Comparison of ENCODE assay signal across 7 mouse cellular contexts in genomic region chr17:86802351-86802985, GRCm38 (mm10). TPM values are rescaled to one million over a fixed set of nuclear protein-coding genes. Genes with fewer than 3 reads are reported as not detected.
DNase-seq lines count a peak whose midpoint lies in the region; ATAC-seq and TF ChIP-seq lines count a peak whose summit lies in the region.

No protein-coding gene starts in this region.

- no peak for ATAC-seq in liver, postnatal 0 days

- H3K9ac ChIP-seq in liver, postnatal 0 days (replicated peaks), result no peak overlapping the region

- TF ChIP-seq POLR2A in embryonic fibroblast, embryonic 13.5 days (IDR thresholded peaks at IDR 0.05; ENCODE audit: low read depth, low read length), result no peak

- WGBS in liver, postnatal 0 days (ENCODE audit: insufficient replicate concordance), result 50% methylated on average over 9 of the region's 9 CpGs

- H3K4me3 ChIP-seq in liver, postnatal 0 days (ENCODE audit: low read depth, low read length), result no peak overlapping the region
- H3K4me3 ChIP-seq in embryonic fibroblast, embryonic 13.5 days (ENCODE audit: insufficient read depth, low read length), result no peak overlapping the region
- peak overlapping the region; percentile 10 for H3K4me3 ChIP-seq in megakaryocyte, embryonic 14.5 days (replicated peaks)

- TF ChIP-seq EP300 in liver, postnatal 0 days (IDR thresholded peaks at IDR 0.05; ENCODE audit: low read depth), result no peak

- intact Hi-C loops in left cerebral cortex, postnatal 25 days (cut with DNase I), result no loop called here

- H3K27me3 ChIP-seq in liver, postnatal 0 days (ENCODE audit: insufficient read depth, low read length), result no peaks in the 10 kb centered on the region
- H3K27me3 ChIP-seq in megakaryocyte, embryonic 14.5 days (replicated peaks), result peaks cover 51% of the 10 kb centered on the region

- TF ChIP-seq CTCF in liver, postnatal 0 days (IDR thresholded peaks at IDR 0.05; ENCODE audit: low read depth), result peak; percentile 43
- TF ChIP-seq CTCF in embryonic fibroblast, embryonic 13.5 days (IDR thresholded peaks at IDR 0.05; ENCODE audit: borderline replicate concordance, insufficient read depth, low read length), result peak; percentile 48; the same call in 1 of the 2 replicates

- peak overlapping the region; percentile 51 for H3K27ac ChIP-seq in liver, postnatal 0 days (ENCODE audit: low read depth)
- no peak overlapping the region for H3K27ac ChIP-seq in embryonic fibroblast, embryonic 13.5 days (ENCODE audit: insufficient read depth, low read length)

- H3K9me3 ChIP-seq in liver, postnatal 0 days (ENCODE audit: low read length), result no peaks in the 10 kb centered on the region
- H3K9me3 ChIP-seq in megakaryocyte, embryonic 14.5 days, result no peaks in the 10 kb centered on the region

- no peak for DNase-seq in liver, postnatal 0 days
- DNase-seq in liver, result no peak
- peak; percentile 58 for DNase-seq in kidney, adult 11 months
- DNase-seq in ovary, postnatal 36 days (ENCODE audit: low spot score), result no peak
- no peak for DNase-seq in left cerebral cortex, postnatal 25 days (ENCODE audit: low spot score in 2 of 2)

- H3K36me3 ChIP-seq in liver, postnatal 0 days (replicated peaks; ENCODE audit: insufficient read depth, low read length), result peaks cover 18% of the 10 kb centered on the region; the same call in 1 of the 2 replicates
- no peaks in the 10 kb centered on the region for H3K36me3 ChIP-seq in megakaryocyte, embryonic 14.5 days (replicated peaks; ENCODE audit: low read length)

- no peak overlapping the region for H3K4me2 ChIP-seq in liver, postnatal 0 days (ENCODE audit: low read depth, low read length)

- 0 out of 2 replicates have a peak, but pooled peaks cover 2% of the 10 kb centered on the region for H3K4me1 ChIP-seq in liver, postnatal 0 days (ENCODE audit: insufficient read depth)
- H3K4me1 ChIP-seq in embryonic fibroblast, embryonic 13.5 days (ENCODE audit: control insufficient read depth, insufficient read depth, low read length), result no peaks in the 10 kb centered on the region
- H3K4me1 ChIP-seq in megakaryocyte, embryonic 14.5 days, result peaks cover 52% of the 10 kb centered on the region

RNA-seq across cellular contexts. Expression of gene Epas1, which starts 49.0 kb away (rescaled TPM):
- 7.5 and 8.2 TPM in 2 replicates for polyA plus RNA-seq in liver, postnatal 0 days (2015; fragmentation: Nextera tagmentation; extraction: Ambion mirVana)
- 3.0 and 3.3 TPM in 2 replicates for polyA plus RNA-seq in embryonic fibroblast, embryonic 13.5 days (2011; ENCODE audit: insufficient read length, low read depth, missing spikeins)
- 0.39 and 0.96 TPM in 2 replicates for polyA plus RNA-seq in megakaryocyte, embryonic 14.5 days (2012; ENCODE audit: insufficient read depth, low replicate concordance)
- total RNA-seq in left cerebral cortex, postnatal 25 days (2021), result 10 to 100 TPM; 82.1 to 90.7 TPM
